Mouse (Mus musculus): ENCODE data around the gene D630045J12Rik. TPM values are rescaled to one million over a fixed set of nuclear protein-coding genes. Genes with fewer than 3 reads are reported as not detected.

The D630045J12Rik gene
- polyA plus RNA-seq, 1 experiment, result 1.7 TPM

DNA sequence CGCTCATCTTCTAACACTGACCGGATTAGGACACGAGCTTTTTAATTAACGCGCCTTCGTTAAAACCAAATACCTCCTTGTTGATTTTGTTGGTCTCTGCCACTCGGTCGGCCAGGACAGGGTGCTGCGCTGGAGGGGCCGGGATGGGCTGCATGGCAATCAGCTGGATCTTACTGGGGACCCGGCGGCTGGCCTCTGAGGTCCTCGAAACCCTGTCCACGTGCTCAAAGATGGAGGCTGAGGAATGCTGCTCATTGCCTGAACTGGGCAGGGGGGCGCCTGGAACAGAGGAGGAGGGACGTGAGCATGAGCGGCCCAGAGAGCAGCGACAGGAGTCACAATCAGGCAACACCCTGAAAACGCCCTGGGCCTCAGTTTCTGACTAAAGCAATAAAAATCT is 104.3 kb downstream of the D630045J12Rik start:
- Histone ChIP-seq H3K36me3 (ENCODE audit: control insufficient read depth, insufficient read depth) (no peaks in the 10 kb centered on the region), H3K27me3 (ENCODE audit: control insufficient read depth, insufficient read depth, insufficient read length) (no peaks in the 10 kb centered on the region), H3K4me3 (ENCODE audit: insufficient read depth, poor library complexity, severe bottlenecking) (no peak overlapping the region), H3ac (ENCODE audit: control insufficient read depth, insufficient read length, low read depth) (no peak overlapping the region), H3K79me2 (ENCODE audit: control insufficient read depth, insufficient read depth) (no peaks in the 10 kb centered on the region), H3K79me3 (ENCODE audit: low read depth) (no peaks in the 10 kb centered on the region)
- TF ChIP-seq CTCF (IDR thresholded peaks at IDR 0.05; ENCODE audit: control insufficient read depth, insufficient read depth, insufficient read length), result no peak
- no peak for TF ChIP-seq CEBPB (IDR thresholded peaks at IDR 0.05; ENCODE audit: low read depth)
- no peak for TF ChIP-seq USF1 (IDR thresholded peaks at IDR 0.05; ENCODE audit: low read depth)
- TF ChIP-seq MYOD1 (IDR thresholded peaks at IDR 0.05; ENCODE audit: control insufficient read depth, insufficient read length, low read depth), result no peak
- no peak for TF ChIP-seq FOSL1 (IDR thresholded peaks at IDR 0.05; ENCODE audit: insufficient read depth, low read length, poor library complexity, severe bottlenecking)
- TF ChIP-seq MAX (IDR thresholded peaks at IDR 0.05), result no peak
- no peak for TF ChIP-seq MYOG (IDR thresholded peaks at IDR 0.05; ENCODE audit: control insufficient read depth, extremely low read depth, insufficient read length)

- TF ChIP-seq CEBPB (IDR thresholded peaks at IDR 0.05; ENCODE audit: low read depth) (no peak), MYOD1 (IDR thresholded peaks at IDR 0.05; ENCODE audit: control insufficient read depth, insufficient read length, low read depth) (no peak), MAX (IDR thresholded peaks at IDR 0.05) (no peak), MYOG (IDR thresholded peaks at IDR 0.05; ENCODE audit: control insufficient read depth, extremely low read depth, insufficient read length) (no peak), CTCF (IDR thresholded peaks at IDR 0.05; ENCODE audit: control insufficient read depth, insufficient read depth, insufficient read length) (no peak), USF1 (IDR thresholded peaks at IDR 0.05; ENCODE audit: low read depth) (no peak), FOSL1 (IDR thresholded peaks at IDR 0.05; ENCODE audit: insufficient read depth, low read length, poor library complexity, severe bottlenecking) (no peak)
- Histone ChIP-seq H3ac (ENCODE audit: control insufficient read depth, insufficient read length, low read depth) (no peak overlapping the region), H3K79me3 (ENCODE audit: low read depth) (no peaks in the 10 kb centered on the region), H3K79me2 (ENCODE audit: control insufficient read depth, insufficient read depth) (no peaks in the 10 kb centered on the region), H3K36me3 (ENCODE audit: control insufficient read depth, insufficient read depth) (no peaks in the 10 kb centered on the region), H3K27me3 (ENCODE audit: control insufficient read depth, insufficient read depth, insufficient read length) (no peaks in the 10 kb centered on the region), H3K4me3 (ENCODE audit: insufficient read depth, poor library complexity, severe bottlenecking) (no peak overlapping the region)
These were observed 105.2 kb downstream of the D630045J12Rik start for GRCm38 (mm10) chr6:38148626-38149025.

DNA sequence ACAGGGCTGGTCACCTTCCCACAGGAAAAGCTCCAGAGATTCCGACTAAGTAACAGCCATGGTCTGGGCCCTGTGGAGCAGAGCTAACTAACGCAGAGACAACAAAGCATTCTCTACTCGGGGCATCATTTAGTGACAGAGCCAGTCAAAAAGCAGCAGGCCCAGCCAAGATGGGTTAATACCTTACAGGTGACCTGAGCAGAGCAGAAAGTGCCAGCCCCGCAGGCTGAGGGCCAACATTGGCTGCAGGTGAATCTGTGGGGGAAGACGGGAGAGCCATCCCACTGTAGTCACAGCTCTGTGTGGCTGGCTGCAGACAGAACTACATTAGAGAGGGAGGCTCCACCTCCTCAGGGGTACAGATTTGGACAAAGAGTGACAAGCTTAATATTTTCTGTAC is 106.5 kb downstream of the D630045J12Rik start:
- Histone ChIP-seq H3K79me2 (ENCODE audit: control insufficient read depth, insufficient read depth) (no peaks in the 10 kb centered on the region), H3K4me3 (ENCODE audit: insufficient read depth, poor library complexity, severe bottlenecking) (no peak overlapping the region), H3ac (ENCODE audit: control insufficient read depth, insufficient read length, low read depth) (no peak overlapping the region), H3K27me3 (ENCODE audit: control insufficient read depth, insufficient read depth, insufficient read length) (no peaks in the 10 kb centered on the region), H3K36me3 (ENCODE audit: control insufficient read depth, insufficient read depth) (no peaks in the 10 kb centered on the region), H3K79me3 (ENCODE audit: low read depth) (no peaks in the 10 kb centered on the region)
- TF ChIP-seq USF1 (IDR thresholded peaks at IDR 0.05; ENCODE audit: low read depth) (no peak), MAX (IDR thresholded peaks at IDR 0.05) (no peak), CEBPB (IDR thresholded peaks at IDR 0.05; ENCODE audit: low read depth) (no peak), MYOD1 (IDR thresholded peaks at IDR 0.05; ENCODE audit: control insufficient read depth, insufficient read length, low read depth) (no peak), FOSL1 (IDR thresholded peaks at IDR 0.05; ENCODE audit: insufficient read depth, low read length, poor library complexity, severe bottlenecking) (no peak), MYOG (IDR thresholded peaks at IDR 0.05; ENCODE audit: control insufficient read depth, extremely low read depth, insufficient read length) (no peak), CTCF (IDR thresholded peaks at IDR 0.05; ENCODE audit: control insufficient read depth, insufficient read depth, insufficient read length) (no peak)

DNA sequence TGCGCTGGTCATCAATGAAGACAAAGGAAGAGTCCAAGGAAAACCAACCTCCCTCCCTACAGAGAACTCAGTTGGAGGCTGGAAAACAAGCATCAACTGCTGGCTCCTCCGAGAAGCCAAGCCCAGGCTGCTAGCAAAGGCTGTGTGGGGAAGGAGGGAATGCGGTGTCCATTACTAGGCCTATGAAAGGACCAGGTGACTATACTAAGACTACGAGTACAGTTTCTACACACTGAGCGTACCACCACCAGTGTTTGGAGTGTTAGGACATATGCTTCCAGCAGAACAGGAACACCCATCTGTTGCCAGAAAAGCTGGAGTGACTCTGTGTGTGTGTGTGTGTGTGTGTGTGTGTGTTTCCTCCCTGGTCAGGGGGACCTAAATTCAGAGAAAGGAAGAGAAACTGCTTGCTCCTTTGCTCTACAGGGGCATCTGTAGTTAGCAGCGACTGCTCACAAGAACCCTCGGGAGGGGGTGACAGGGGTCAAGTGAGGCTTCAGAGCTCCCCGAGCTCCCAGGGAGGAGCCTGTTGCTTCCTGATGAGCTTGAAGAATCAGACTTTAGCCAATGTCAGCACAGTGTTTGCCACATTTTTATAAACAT is 108.2 kb downstream of the D630045J12Rik start:
- Histone ChIP-seq H3K27me3 (ENCODE audit: control insufficient read depth, insufficient read depth, insufficient read length) (no peaks in the 10 kb centered on the region), H3K79me2 (ENCODE audit: control insufficient read depth, insufficient read depth) (no peaks in the 10 kb centered on the region), H3K79me3 (ENCODE audit: low read depth) (no peaks in the 10 kb centered on the region), H3ac (ENCODE audit: control insufficient read depth, insufficient read length, low read depth) (no peak overlapping the region), H3K4me3 (ENCODE audit: insufficient read depth, poor library complexity, severe bottlenecking) (no peak overlapping the region), H3K36me3 (ENCODE audit: control insufficient read depth, insufficient read depth) (no peaks in the 10 kb centered on the region)
- no peak for TF ChIP-seq CTCF (IDR thresholded peaks at IDR 0.05; ENCODE audit: control insufficient read depth, insufficient read depth, insufficient read length)
- no peak for TF ChIP-seq MYOD1 (IDR thresholded peaks at IDR 0.05; ENCODE audit: control insufficient read depth, insufficient read length, low read depth)
- no peak for TF ChIP-seq FOSL1 (IDR thresholded peaks at IDR 0.05; ENCODE audit: insufficient read depth, low read length, poor library complexity, severe bottlenecking)
- no peak for TF ChIP-seq USF1 (IDR thresholded peaks at IDR 0.05; ENCODE audit: low read depth)
- no peak for TF ChIP-seq MYOG (IDR thresholded peaks at IDR 0.05; ENCODE audit: control insufficient read depth, extremely low read depth, insufficient read length)
- TF ChIP-seq CEBPB (IDR thresholded peaks at IDR 0.05; ENCODE audit: low read depth), result no peak
- no peak for TF ChIP-seq MAX (IDR thresholded peaks at IDR 0.05)

- Histone ChIP-seq H3K4me3 (ENCODE audit: insufficient read depth, poor library complexity, severe bottlenecking) (no peak overlapping the region), H3K27me3 (ENCODE audit: control insufficient read depth, insufficient read depth, insufficient read length) (no peaks in the 10 kb centered on the region), H3K36me3 (ENCODE audit: control insufficient read depth, insufficient read depth) (no peaks in the 10 kb centered on the region), H3K79me2 (ENCODE audit: control insufficient read depth, insufficient read depth) (no peaks in the 10 kb centered on the region), H3ac (ENCODE audit: control insufficient read depth, insufficient read length, low read depth) (no peak overlapping the region), H3K79me3 (ENCODE audit: low read depth) (no peaks in the 10 kb centered on the region)
- TF ChIP-seq CTCF (IDR thresholded peaks at IDR 0.05; ENCODE audit: control insufficient read depth, insufficient read depth, insufficient read length) (no peak), MYOG (IDR thresholded peaks at IDR 0.05; ENCODE audit: control insufficient read depth, extremely low read depth, insufficient read length) (no peak), MAX (IDR thresholded peaks at IDR 0.05) (no peak), USF1 (IDR thresholded peaks at IDR 0.05; ENCODE audit: low read depth) (no peak), MYOD1 (IDR thresholded peaks at IDR 0.05; ENCODE audit: control insufficient read depth, insufficient read length, low read depth) (no peak), FOSL1 (IDR thresholded peaks at IDR 0.05; ENCODE audit: insufficient read depth, low read length, poor library complexity, severe bottlenecking) (no peak), CEBPB (IDR thresholded peaks at IDR 0.05; ENCODE audit: low read depth) (no peak)
These were observed 109.4 kb downstream of the D630045J12Rik start for GRCm38 (mm10) chr6:38144161-38144998.
